Mouse (Mus musculus): ENCODE measurements around the gene Nxf1. TPM values are rescaled to one million over a fixed set of nuclear protein-coding genes. Genes with fewer than 3 reads are reported as not detected.
"Not testable (repeated sequence)": the region's sequence is repeated elsewhere in the genome, so short reads cannot be mapped to it uniquely, and the experiment has no call there.

The Nxf1 gene
- 100 to 1,000 TPM in 1 of 2 experiments, 10 to 100 TPM in 1; 88.6 to 107 TPM for total RNA-seq (2021)
- long read RNA-seq, experiment 1, transcript Nxf1-201 (21 exons, 2,326 nt): major isoform, 11 of 40 reads
- long read RNA-seq, experiment 1, partial matches to known transcripts: 23 of 40 reads
- long read RNA-seq, experiment 1, other reads (novel, unspliced or antisense): 6 of 40 reads
- long read RNA-seq, experiment 2, transcript Nxf1-201 (21 exons, 2,326 nt): major isoform, 14 of 33 reads
- long read RNA-seq, experiment 2, partial matches to known transcripts: 15 of 33 reads
- long read RNA-seq, experiment 2, other reads (novel, unspliced or antisense): 4 of 33 reads

DNA sequence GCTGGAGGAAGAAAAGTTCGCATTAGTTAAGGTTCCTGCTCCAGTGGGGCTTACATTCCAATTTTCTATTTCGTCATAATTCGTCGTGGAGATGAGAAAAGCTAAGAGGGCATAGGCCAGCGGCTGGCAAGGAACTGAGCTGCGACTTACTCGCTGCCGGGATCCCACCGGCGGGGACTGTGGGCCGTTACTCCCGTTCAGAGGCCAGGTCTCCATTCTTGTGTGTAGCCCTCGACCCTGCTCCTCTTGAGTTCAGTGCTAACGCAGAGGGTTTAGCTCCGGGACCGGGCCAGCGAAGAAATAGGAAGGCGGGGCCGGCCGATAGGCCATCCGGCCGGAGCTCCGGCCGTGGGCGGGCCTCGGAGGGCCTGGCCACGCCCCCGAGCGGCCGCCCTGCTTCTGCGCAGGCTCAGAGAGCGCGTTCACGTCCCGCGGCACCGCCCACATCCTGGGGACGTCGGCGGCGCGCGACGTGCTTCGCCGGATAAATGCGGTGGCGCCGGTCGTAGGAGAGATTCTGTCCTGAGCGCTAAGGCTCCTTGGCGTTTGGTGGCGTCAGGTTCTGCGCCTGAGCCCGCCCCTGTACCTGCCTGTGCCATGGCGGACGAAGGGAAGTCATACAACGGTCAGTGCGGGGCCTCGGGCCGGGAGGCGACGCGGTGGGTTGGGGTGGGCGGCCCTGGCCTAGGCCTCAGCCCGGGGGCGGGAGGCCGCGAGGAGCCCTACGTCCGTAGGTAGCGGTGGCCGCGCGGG is at the start of gene Nxf1:
Nxf1 (plus strand) TSS at position 439 of the 753 bp plus-strand sequence.
- peak; percentile 98 for DNase-seq

DNA sequence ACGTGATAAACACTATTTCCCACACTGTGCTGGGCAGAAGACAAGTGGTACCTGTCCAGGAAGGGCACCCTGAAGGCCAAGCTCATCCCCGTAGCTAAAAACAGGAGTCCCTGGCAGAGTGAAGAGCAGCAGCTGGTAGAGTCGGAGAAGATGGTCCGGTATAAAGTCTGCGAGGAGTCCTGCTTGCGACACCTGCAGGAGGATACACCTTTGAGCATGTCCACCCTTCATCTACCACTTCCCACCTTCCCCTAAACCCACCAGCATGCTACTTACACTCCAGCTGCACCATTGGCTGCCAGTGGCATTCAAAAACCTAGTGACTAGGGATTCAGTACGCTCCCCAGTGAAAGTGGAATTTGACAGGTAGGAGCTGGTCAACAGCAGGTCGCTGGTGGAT is 47.9 kb upstream of the Nxf1 start:
- no peak for DNase-seq

GRCm38 (mm10) chr19:8710057-8710456 is 46.8 kb upstream of the Nxf1 start:
- peak; percentile 19 for DNase-seq

- no peak for DNase-seq
Observed at GRCm38 (mm10) chr19:8711506-8711905, 45.4 kb upstream of the Nxf1 start.

- DNase-seq: no peak
Observed at GRCm38 (mm10) chr19:8711949-8712869, 44.7 kb upstream of the Nxf1 start.

- peak; percentile 85 for DNase-seq
Observed at GRCm38 (mm10) chr19:8712870-8713305, 44.0 kb upstream of the Nxf1 start.

DNA sequence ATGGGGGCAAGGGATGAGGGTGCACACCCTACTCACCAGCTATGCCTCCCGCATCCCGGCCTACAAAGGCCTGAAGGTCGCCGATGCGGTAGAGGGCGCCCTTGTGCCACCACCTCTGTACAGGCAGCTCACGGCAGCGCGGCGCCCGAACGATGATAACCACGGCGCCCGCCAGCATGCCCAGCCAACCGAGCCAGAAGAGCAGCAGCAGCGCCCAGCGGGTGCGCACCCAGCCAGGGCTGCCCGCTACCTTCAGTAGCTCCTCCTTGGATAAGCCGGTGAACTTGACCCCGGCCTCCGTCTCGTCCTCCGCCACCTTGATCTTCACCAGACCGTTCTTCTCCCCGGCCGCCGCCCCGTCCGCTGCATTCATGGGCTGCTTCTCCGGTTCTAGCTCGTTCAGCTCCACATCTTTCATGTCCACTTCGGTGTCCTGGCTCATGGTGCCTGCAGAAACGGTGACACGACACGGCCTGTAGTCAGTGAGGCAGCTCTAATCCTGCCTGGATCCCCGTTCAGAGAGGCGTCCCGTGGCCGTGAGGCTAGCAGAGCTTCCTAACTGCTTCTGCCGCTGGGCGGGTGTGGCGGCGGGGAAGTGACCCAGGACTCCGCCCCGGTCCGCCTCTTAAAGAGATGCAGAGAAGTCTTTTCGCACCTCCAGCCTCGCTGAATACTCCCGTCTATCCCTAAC is 43.4 kb upstream of the Nxf1 start:
- peak; percentile 95 for DNase-seq

GRCm38 (mm10) chr19:8713997-8714652 is 42.7 kb upstream of the Nxf1 start:
- no peak for DNase-seq

DNA sequence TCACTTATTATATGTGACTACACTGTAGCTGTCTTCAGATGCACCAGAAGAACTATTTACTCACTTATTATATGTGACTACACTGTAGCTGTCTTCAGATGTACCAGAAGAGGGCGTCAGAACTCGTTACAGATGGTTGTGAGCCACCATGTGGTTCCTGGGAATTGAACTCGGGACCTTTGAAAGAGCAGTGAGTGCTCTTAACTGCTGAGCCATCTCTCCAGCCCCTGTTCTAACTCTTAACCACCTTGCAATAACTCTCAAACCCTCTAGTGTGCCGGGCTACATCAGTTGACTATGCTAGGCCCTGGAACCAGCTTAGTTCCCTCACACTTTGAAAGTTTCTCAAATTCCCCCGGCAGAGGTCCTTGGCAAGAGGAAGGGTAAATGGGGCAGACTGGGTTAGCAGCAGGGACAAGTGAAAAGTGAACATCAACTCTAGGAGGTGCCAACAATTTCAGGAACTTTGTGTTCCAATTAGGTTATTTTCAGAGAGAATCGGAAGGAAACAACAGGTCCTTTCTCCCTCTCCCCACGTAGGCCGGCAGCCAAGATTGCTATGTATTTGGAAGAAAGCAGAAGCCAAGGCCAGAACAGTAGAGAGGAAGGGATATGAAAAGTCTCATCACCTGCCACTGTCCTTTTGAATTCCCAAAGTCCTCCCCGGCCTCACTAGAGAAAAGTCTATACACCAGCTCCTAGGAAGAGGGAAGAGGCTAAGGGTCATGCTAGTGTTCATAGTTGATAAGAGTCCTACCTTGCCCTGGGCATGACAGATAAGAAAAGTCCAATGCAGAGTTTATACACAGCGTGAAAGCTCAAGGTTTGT is 42.0 kb upstream of the Nxf1 start:
- peak; percentile 29 for DNase-seq

DNA sequence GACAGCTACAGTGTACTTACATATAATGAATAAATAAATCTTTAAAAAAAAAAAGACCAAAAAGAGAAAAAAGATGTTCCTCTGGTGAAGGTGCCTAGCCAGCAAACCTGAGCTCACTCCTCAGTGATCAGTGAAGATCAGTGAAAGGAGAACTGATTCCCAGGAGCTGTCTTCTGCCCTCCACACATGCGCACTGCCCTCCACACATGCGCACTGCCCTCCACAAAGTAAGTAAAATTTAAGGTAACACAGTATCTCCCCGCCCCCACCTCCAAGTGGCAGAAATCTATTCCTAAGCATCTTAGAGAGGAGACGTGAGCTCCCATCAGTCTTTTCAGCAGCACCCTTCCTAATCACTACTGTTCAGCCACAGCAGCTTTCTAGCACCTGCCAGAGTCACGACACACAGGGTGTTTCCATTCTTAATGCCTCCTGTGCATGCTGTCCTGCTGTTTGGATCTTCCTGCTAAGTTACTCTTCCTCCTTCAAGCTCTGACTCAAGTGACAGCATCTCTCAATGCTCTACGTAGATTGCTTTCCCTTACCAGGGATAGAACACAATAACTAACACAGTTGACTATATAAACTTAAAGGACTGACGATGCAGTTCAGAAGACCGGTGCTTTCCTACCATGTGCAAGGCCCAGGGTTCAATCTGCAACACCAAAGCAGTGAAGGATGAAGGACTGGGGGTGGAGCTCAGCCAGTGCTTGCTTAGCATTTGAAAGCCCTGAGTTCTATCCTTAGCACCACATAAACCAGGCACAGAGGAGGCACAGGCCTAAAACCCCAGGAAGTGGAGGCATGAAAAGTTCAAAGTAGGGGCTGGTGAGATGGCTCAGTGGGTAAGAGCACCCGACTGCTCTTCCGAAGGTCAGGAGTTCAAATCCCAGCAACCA is 40.8 kb upstream of the Nxf1 start:
- DNase-seq: no peak

DNA sequence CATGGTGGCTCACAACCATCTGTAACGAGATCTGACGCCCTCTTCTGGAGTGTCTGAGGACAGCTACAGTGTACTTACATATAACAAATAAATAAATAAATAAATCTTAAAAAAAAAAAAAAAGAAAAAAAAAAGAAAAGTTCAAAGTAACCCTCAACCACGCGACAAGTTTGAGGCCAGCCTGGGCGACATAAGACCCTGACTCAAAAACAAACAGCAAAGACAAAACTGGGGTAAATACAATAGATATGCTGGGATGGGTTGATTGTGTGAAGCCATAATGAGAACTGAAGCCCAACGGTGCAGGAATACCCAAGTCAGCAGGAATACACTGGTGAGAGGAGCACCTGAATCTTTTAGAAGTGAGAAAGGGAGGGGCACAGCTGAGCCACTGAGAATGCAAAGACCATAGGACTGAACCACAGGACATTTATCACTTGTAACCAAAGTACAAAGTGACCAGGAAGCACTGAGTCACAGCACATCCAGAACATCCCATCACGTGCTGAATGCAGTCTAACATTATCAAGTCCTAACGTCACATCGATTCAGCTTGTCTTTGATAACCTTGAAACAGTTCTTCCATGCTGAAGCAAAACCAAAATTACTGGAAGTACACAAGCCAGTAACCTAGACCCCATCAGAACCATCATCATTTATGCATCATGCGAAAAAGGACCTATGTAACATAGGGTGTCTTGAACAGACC is 40.0 kb upstream of the Nxf1 start:
- no peak for DNase-seq

DNA sequence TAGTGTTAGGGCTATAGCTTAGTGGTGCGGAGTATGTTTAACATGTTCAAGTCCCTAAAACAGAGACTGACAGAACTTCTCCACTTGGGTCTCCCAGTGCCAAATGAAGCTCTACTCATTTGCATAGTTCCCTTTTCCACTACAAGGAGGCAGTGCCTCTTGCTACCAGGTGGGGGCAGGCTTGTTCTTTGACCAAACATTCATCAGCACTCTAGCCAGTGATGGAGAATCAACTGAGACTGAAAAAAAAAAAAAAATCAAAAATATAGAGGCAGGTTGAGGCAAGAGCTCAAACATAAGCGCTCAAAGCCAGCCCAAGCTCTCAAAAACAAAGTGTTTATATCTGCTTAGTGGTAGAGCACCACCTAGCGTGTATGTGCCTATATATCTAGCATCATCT is 38.5 kb upstream of the Nxf1 start:
- DNase-seq: peak; percentile 77

DNA sequence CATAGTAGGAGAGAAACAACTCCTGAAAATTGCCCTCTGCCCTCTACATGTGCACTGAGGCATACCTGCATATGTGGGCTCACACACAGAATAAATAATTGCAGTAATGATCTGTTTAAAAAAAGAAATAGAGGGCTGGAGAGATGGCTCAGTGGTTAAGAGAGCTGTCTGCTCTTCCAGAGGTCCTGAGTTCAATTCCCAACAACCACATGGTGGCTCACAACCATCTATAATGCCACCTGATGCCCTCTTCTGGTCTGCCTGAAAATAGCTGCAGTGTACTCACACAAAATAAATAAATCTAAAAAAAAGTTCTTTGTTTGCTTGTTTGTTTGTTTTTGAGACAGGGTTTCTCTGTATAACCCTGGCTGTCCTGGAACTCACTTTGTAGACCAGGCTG is 37.8 kb upstream of the Nxf1 start:
- not testable (repeated sequence) for DNase-seq

- no peak for DNase-seq
Observed at GRCm38 (mm10) chr19:8721378-8721777, 35.5 kb upstream of the Nxf1 start.

DNA sequence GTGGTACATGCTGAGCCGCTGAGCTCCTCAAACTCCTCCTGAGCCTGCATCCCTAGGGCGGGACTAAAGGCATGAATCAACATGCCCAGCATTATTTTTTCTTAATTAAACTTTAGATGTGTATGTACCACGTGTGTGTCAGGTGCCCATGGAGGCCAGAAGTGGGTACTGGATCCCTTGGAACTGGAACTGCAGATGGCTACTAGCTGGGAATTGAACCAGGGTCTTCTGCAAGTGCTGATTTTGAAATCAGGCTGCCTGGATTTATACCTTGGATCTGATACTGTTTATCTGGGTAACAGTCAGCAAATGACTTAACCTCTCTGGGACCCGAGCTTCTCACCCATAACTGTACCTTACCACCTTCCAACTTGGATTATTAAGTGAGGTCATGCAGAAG is 34.9 kb upstream of the Nxf1 start:
- no peak for DNase-seq

GRCm38 (mm10) chr19:8722559-8722906 is 34.3 kb upstream of the Nxf1 start:
- DNase-seq: no peak

- DNase-seq: peak; percentile 96
Observed at GRCm38 (mm10) chr19:8722907-8723573, 33.8 kb upstream of the Nxf1 start, which contains the start of gene Slc3a2. Gene Slc3a2 (minus strand): TSS chr19:8723369.

Data from adrenal gland, postnatal 10 days (tissue).